Mouse (Mus musculus) stomach, embryonic 16.5 days (tissue): Measurements from ENCODE around the gene Lrrc8e. TPM values are rescaled to one million over a fixed set of nuclear protein-coding genes. Genes with fewer than 3 reads are reported as not detected.
A peak's percentile ranks its signal among the peaks of the same experiment; 100 is the strongest.

Experiments
- ATAC-seq: fragments of 200-750 bp; cut with Nextera tagmentation; 2 replicates; pipeline ENCODE4 v1.8.0; 2017; ENCODE audit warnings: moderate number of reproducible peaks, moderate TSS enrichment; ENCODE audit not compliant: insufficient read depth, low FRiP score
- H3K27ac ChIP-seq: fragments of 300-500 bp; sonication (generic); 2 replicates; pipeline ENCODE4 v1.5.1; 2014; ENCODE audit warnings: low read length
- H3K27me3 ChIP-seq: fragments of 300-500 bp; sonication (generic); 2 replicates; pipeline ENCODE4 v1.6.1; 2014; ENCODE audit warnings: low read length, control low read depth, mixed read lengths; ENCODE audit not compliant: control insufficient read depth, insufficient read depth
- H3K36me3 ChIP-seq: fragments of 300-500 bp; sonication (generic); 2 replicates; pipeline ENCODE4 v1.6.1; 2014; ENCODE audit warnings: low read length; ENCODE audit not compliant: control insufficient read depth, insufficient read depth
- H3K4me1 ChIP-seq: fragments of 300-500 bp; sonication (generic); 2 replicates; pipeline ENCODE4 v1.6.1; 2014; ENCODE audit warnings: low read length, control low read depth, mixed read lengths; ENCODE audit not compliant: control insufficient read depth, insufficient read depth
- H3K4me2 ChIP-seq: fragments of 300-500 bp; sonication (generic); 2 replicates; pipeline ENCODE4 v1.6.1; 2014; ENCODE audit warnings: low read depth, low read length, mixed read lengths
- H3K4me3 ChIP-seq: fragments of 300-500 bp; sonication (generic); replicated peaks from 2 replicates; pipeline ENCODE4 v1.5.1; 2014; ENCODE audit warnings: mild to moderate bottlenecking, low read length
- H3K9ac ChIP-seq: fragments of 300-500 bp; sonication (generic); 2 replicates; pipeline ENCODE4 v1.6.1; 2014; ENCODE audit warnings: low read length
- H3K9me3 ChIP-seq: fragments of 300-500 bp; sonication (generic); replicated peaks from 2 replicates; pipeline ENCODE4 v1.6.1; 2016; ENCODE audit warnings: low read length, control low read depth; ENCODE audit not compliant: control insufficient read depth
- WGBS: fragments of 180-500 bp; shearing (Covaris S2); extraction: QIAGEN DNeasy Blood & Tissue Kit; methylation state at CpG from one replicate; pipeline ENCODE4 v1.1.7; 2014; 5-methylcytosine and 5-hydroxymethylcytosine counted together
- polyA plus RNA-seq: library from polyadenylated mRNA; unstranded; fragments of >200 nt; fragmentation: Nextera tagmentation; extraction: Ambion mirVana; gene quantifications from 2 replicates; pipeline ENCODE4 v1.2.1, GENCODE M21; 2015

Gene Lrrc8e
- polyA plus RNA-seq, 1 experiment from 2014 or later, result 6.1 TPM

DNA sequence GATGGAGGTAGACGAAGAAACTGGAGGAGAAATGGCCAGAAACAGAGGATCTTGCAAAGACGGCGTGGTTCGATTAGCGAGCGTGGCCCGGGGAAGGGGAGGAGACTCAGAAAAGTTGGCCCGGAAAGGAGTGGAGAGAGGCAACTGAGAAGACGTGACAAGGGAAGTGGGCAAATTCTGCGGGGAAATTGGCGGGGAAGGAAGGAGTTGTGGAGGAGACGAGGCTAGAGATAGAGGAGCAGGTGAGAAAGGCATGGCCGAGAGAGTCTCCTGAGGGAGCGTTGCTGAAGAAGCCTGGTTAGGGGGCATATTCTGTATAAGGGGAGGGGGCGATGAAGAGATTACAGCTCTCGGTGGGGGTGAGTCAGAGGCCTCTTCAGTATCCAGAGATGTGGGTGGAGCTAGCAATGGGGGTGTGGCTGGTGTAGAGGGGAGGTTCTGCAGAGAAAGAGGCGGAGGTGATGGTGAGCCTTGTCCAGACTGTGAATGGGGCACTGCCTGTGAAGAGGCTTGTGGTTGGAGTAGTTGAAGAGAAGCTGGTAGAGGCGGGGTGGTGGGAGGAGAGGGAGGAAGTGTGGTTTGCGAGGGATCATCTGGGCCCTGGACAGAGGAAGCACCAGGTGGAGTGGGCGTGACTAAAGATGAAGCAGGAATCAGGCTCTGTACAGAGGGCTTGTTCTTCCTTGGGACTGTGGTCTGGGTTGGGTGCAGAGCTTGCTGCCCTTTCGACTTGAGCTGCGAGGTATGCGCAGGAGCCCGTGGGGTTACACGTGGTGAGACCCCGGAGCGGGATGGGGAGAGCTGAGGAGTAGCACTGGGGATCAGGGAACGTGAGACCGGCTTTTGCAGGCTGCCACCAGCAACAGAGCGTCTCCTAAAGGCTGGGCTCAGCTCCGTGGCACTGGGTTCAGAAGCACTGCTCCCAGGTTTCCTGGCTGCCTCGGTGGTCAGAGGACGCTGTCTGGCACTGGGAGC is 12.3 kb upstream of the Lrrc8e start:
- WGBS, result 11% methylated on average over 33 of the region's 33 CpGs
- ATAC-seq, result peak; percentile 72

DNA sequence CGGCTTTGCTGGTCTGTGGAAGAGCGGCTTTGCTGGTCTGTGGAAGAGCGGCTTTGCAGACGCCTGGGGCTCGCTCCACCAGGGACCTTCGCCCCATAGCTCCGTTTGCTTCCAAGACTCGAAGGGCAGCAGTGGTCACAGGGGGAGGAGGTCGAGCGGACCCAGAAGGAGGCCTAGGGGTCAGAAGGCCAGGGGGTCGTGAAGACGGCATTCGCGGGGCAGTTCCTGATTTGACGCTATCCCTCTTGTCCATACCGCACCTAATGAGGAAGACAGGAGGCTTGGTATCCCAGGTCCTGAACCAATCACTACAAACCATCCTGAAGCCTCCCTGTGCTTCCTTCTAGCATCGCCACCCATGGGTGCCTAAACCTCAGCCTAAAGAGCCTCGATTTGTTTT is 10.3 kb upstream of the Lrrc8e start:
- no peak overlapping the region for H3K27ac ChIP-seq
- no peaks in the 10 kb centered on the region for H3K36me3 ChIP-seq
- H3K9me3 ChIP-seq, result no peaks in the 10 kb centered on the region
- ATAC-seq, result no peak
- peaks cover 20% of the 10 kb centered on the region; the same call in 1 of the 2 replicates for H3K27me3 ChIP-seq
- H3K4me1 ChIP-seq, result peaks cover 14% of the 10 kb centered on the region
- H3K9ac ChIP-seq, result peak overlapping the region; percentile 66
- H3K4me3 ChIP-seq, result peak overlapping the region; percentile 50
- H3K4me2 ChIP-seq, result peak overlapping the region; percentile 64
- 12% methylated on average over 18 of the region's 18 CpGs for WGBS

More for the DNA sequence above, 12.3 kb upstream of the Lrrc8e start:
- Histone ChIP-seq H3K36me3 (0 out of 2 replicates have a peak, but pooled peaks cover 6% of the 10 kb centered on the region), H3K4me2 (peak overlapping the region; percentile 96), H3K4me1 (peaks cover 14% of the 10 kb centered on the region), H3K9ac (peak overlapping the region; percentile 59), H3K27me3 (peaks cover 20% of the 10 kb centered on the region; the same call in 1 of the 2 replicates), H3K4me3 (peak overlapping the region; percentile 49), H3K9me3 (0 out of 2 replicates have a peak, but pooled peaks cover 3% of the 10 kb centered on the region), H3K27ac (peak overlapping the region; percentile 46; the same call in 1 of the 2 replicates)

- H3K27me3 ChIP-seq, result peaks cover 20% of the 10 kb centered on the region; the same call in 1 of the 2 replicates
- peaks cover 14% of the 10 kb centered on the region for H3K4me1 ChIP-seq
- peak within 1 kb of the TSS; percentile 66 for H3K9ac ChIP-seq
- peak; percentile 14; the same call in 1 of the 2 replicates for ATAC-seq
- H3K4me2 ChIP-seq, result peak within 1 kb of the TSS; percentile 64
- H3K27ac ChIP-seq, result no peak within 1 kb of the TSS
- 2% methylated on average over 44 of the region's 44 CpGs for WGBS
- H3K4me3 ChIP-seq, result peak within 1 kb of the TSS; percentile 50
- no peaks in the 10 kb centered on the region for H3K36me3 ChIP-seq
- no peaks in the 10 kb centered on the region for H3K9me3 ChIP-seq
Measured at GRCm38 (mm10) chr8:4216791-4217621, 9.6 kb upstream of the Lrrc8e start, which contains the start of gene Prr36. Gene Prr36, minus strand, starts transcription at chr8:4217459.

- H3K36me3 ChIP-seq, result no peaks in the 10 kb centered on the region
- H3K4me3 ChIP-seq, result no peak overlapping the region
- no peak overlapping the region for H3K9ac ChIP-seq
- 0 out of 2 replicates have a peak, but pooled peaks cover under 1% of the 10 kb centered on the region for H3K4me1 ChIP-seq
- peaks cover 20% of the 10 kb centered on the region; the same call in 1 of the 2 replicates for H3K27me3 ChIP-seq
- no peak for ATAC-seq
- H3K9me3 ChIP-seq, result no peaks in the 10 kb centered on the region
- no peak overlapping the region for H3K4me2 ChIP-seq
- H3K27ac ChIP-seq, result no peak overlapping the region
- WGBS, result 89% methylated on average over 3 of the region's 3 CpGs
Measured at GRCm38 (mm10) chr8:4219617-4220016, 7.0 kb upstream of the Lrrc8e start.

DNA sequence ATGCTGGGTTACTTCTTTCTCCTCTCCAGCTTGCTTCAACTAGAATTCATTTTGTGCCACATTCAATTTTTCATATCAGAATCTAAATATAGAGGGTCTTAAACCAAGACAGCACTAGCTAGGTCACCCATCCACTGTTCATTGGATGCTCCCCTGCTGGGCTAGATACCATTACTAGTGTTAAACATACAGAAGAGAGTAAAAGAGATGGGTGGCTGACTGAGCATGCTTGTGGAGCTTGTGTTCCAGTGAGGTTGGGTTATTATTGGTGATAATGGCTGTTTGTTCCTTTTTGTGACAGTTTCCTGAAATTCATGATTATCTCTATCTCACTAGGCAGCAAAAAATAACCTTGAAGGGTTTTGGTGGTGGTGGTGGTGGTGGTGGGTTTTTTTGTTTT is 4.6 kb upstream of the Lrrc8e start:
- H3K4me1 ChIP-seq, result 0 out of 2 replicates have a peak, but pooled peaks cover 4% of the 10 kb centered on the region
- H3K9me3 ChIP-seq, result no peaks in the 10 kb centered on the region
- H3K9ac ChIP-seq, result no peak overlapping the region
- ATAC-seq, result no peak
- peaks cover 14% of the 10 kb centered on the region; the same call in 1 of the 2 replicates for H3K27me3 ChIP-seq
- H3K4me3 ChIP-seq, result no peak overlapping the region
- no peak overlapping the region for H3K4me2 ChIP-seq
- no peak overlapping the region for H3K27ac ChIP-seq
- no peaks in the 10 kb centered on the region for H3K36me3 ChIP-seq

- H3K4me2 ChIP-seq, result peak overlapping the region; percentile 62
- ATAC-seq, result peak; percentile 16; the same call in 1 of the 2 replicates
Measured at GRCm38 (mm10) chr8:4226323-4226722, 304 bp upstream of the Lrrc8e start.

DNA sequence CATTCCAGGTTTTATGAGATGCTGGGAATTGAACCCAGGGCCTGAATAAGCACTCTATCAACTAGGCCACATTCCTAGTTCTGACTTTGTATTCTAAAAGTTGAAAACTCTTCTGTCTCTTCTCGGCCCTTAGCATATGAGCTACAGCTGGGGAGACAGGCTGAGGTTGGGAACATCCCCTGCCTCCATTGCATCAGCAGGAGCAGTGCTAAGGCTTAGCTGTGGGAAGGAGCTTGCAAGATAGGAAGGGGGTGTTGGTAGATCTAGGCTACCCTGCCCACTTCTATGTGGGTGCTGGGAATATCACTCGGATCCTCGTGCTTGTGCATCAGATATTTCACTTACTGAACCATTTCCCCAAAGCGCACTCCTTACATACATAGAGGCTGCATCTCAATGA is 1.3 kb downstream of the Lrrc8e start:
- Histone ChIP-seq H3K4me2 (no peak overlapping the region), H3K4me3 (no peak overlapping the region)

More at GRCm38 (mm10) chr8:4226323-4226722, 304 bp upstream of the Lrrc8e start:
- WGBS, result 29% methylated on average over 4 of the region's 4 CpGs
- H3K27ac ChIP-seq, result no peak overlapping the region
- 0 out of 2 replicates have a peak, but pooled peaks cover 4% of the 10 kb centered on the region for H3K4me1 ChIP-seq
- no peaks in the 10 kb centered on the region for H3K36me3 ChIP-seq
- no peaks in the 10 kb centered on the region for H3K9me3 ChIP-seq
- peaks cover 6% of the 10 kb centered on the region; the same call in 1 of the 2 replicates for H3K27me3 ChIP-seq
- H3K9ac ChIP-seq, result peak overlapping the region; percentile 75
- H3K4me3 ChIP-seq, result peak overlapping the region; percentile 51

DNA sequence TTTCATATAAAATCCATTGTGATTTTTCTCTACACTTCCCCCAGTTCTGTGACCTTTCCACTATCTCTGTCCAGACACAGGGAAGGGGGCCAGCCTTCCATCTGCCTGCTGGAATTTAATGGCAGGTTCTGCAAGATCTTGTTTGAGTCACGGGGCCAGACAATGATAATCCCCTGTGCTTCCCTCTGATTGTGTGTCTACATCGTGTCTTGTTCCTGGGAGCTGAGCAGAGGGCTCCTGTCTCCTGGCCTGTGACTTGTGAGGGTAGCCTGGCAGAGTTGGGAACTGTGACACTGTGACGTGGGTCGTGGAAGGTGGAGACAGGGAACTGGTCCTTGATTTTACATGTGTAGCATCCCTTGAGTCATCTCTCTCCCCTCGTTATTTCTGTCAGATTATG is 3.2 kb downstream of the Lrrc8e start:
- 0 out of 2 replicates have a peak, but pooled peaks cover 4% of the 10 kb centered on the region for H3K4me1 ChIP-seq
- WGBS, result 69% methylated on average over 5 of the region's 5 CpGs

More for the DNA sequence above, 1.3 kb downstream of the Lrrc8e start:
- Histone ChIP-seq H3K4me1 (0 out of 2 replicates have a peak, but pooled peaks cover 4% of the 10 kb centered on the region), H3K27me3 (peaks cover 6% of the 10 kb centered on the region; the same call in 1 of the 2 replicates), H3K9ac (no peak overlapping the region), H3K27ac (no peak overlapping the region), H3K36me3 (no peaks in the 10 kb centered on the region), H3K9me3 (no peaks in the 10 kb centered on the region)
- 89% methylated on average over 4 of the region's 4 CpGs for WGBS
- ATAC-seq, result no peak

More for the DNA sequence above, 3.2 kb downstream of the Lrrc8e start:
- Histone ChIP-seq H3K9ac (no peak overlapping the region), H3K4me3 (no peak overlapping the region), H3K36me3 (no peaks in the 10 kb centered on the region), H3K4me2 (no peak overlapping the region), H3K9me3 (no peaks in the 10 kb centered on the region), H3K27ac (no peak overlapping the region), H3K27me3 (peaks cover 6% of the 10 kb centered on the region; the same call in 1 of the 2 replicates)
- no peak for ATAC-seq
